Mouse (Mus musculus) heart, adult 2 months (tissue): ENCODE measurements around the gene Ppargc1a.

ENCODE experiments used
- CTCF ChIP-seq: fragments of 200-600 bp; IDR thresholded peaks from 2 replicates; pipeline ENCODE4 v1.8.1; 2022; ENCODE audit warnings: antibody characterized with exemption, mild to moderate bottlenecking, moderate library complexity
- EP300 ChIP-seq: fragments of 200-500 bp; IDR thresholded peaks from 2 replicates; pipeline ENCODE4 v1.6.1; 2011; ENCODE audit warnings: low read depth, low read length, control low read depth; ENCODE audit not compliant: insufficient read depth

DNA sequence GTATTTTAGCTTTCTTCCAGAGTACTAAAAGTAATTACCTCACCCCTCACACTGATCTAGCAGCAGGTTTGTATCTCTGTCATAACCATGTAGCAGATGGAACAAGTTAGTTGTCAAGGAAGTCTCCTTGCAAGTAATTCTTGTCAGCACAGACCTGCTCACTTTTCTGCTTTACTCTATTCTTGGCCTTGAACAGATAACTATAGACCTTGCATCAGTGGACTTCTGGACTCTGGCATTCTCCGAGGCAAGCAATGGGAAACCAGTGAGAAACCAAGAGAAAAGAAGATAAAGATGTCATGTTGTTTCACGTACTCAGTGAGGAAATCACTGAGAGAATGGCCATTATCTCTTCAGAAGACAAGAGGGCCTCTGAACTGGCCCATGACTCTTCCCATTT, 152.1 kb downstream of the Ppargc1a start:
- TF ChIP-seq EP300 (no peak), CTCF (no peak)
